Mouse (Mus musculus) hindbrain, embryonic 14.5 days (tissue): ENCODE results near the gene Gm21800. TPM values are rescaled to one million over a fixed set of nuclear protein-coding genes. Genes with fewer than 3 reads are reported as not detected.
"Not testable (repeated sequence)": the region's sequence is repeated elsewhere in the genome, so short reads cannot be mapped to it uniquely, and the experiment has no call there.

Experiments
- ATAC-seq: fragments of 200-750 bp; cut with Nextera tagmentation; 2 replicates; pipeline ENCODE4 v1.8.0; 2017; ENCODE audit warnings: moderate number of reproducible peaks, mild to moderate bottlenecking, moderate TSS enrichment, moderate library complexity; ENCODE audit not compliant: low FRiP score
- DNase-seq: peaks from one replicate; pipeline ENCODE4 v3.0.0-alpha.2; 2015; ENCODE audit warnings: low spot score
- H3K27ac ChIP-seq: fragments of 300-500 bp; sonication (generic); 2 replicates; pipeline ENCODE4 v1.5.1; 2014; ENCODE audit warnings: mild to moderate bottlenecking, moderate library complexity
- H3K27me3 ChIP-seq: fragments of 300-500 bp; sonication (generic); 2 replicates; pipeline ENCODE4 v1.6.1; 2014; ENCODE audit warnings: mild to moderate bottlenecking, low read length, mixed read lengths; ENCODE audit not compliant: control insufficient read depth, insufficient read depth
- H3K36me3 ChIP-seq: fragments of 300-500 bp; sonication (generic); replicated peaks from 2 replicates; pipeline ENCODE4 v1.6.1; 2014; ENCODE audit not compliant: control insufficient read depth, insufficient read depth
- H3K4me1 ChIP-seq: fragments of 300-500 bp; sonication (generic); replicated peaks from 2 replicates; pipeline ENCODE4 v1.6.1; 2014; ENCODE audit warnings: antibody characterized with exemption, low read length, mixed read lengths; ENCODE audit not compliant: control insufficient read depth, insufficient read depth
- H3K4me2 ChIP-seq: fragments of 300-500 bp; sonication (generic); replicated peaks from 2 replicates; pipeline ENCODE4 v1.6.1; 2014; ENCODE audit warnings: mild to moderate bottlenecking, moderate library complexity
- H3K4me3 ChIP-seq: fragments of 300-500 bp; sonication (generic); replicated peaks from 2 replicates; pipeline ENCODE4 v1.5.1; 2014; ENCODE audit warnings: mild to moderate bottlenecking, low read length
- H3K9ac ChIP-seq: fragments of 300-500 bp; sonication (generic); 2 replicates; pipeline ENCODE4 v1.6.1; 2014
- H3K9me3 ChIP-seq: fragments of 300-500 bp; sonication (generic); 2 replicates; pipeline ENCODE4 v1.6.1; 2016; ENCODE audit warnings: low read length; ENCODE audit not compliant: control insufficient read depth
- WGBS: fragments of 180-500 bp; shearing (Covaris S2); extraction: QIAGEN DNeasy Blood & Tissue Kit; methylation state at CpG from one replicate; pipeline ENCODE4 v1.1.7; 2014; 5-methylcytosine and 5-hydroxymethylcytosine counted together
- polyA plus RNA-seq: library from polyadenylated mRNA; unstranded; fragments of >200 nt; fragmentation: Nextera tagmentation; extraction: Ambion mirVana; gene quantifications from 2 replicates; pipeline ENCODE4 v1.2.1, GENCODE M21; 2014

The Gm21800 gene
- not detected in 2 replicates for polyA plus RNA-seq

DNA sequence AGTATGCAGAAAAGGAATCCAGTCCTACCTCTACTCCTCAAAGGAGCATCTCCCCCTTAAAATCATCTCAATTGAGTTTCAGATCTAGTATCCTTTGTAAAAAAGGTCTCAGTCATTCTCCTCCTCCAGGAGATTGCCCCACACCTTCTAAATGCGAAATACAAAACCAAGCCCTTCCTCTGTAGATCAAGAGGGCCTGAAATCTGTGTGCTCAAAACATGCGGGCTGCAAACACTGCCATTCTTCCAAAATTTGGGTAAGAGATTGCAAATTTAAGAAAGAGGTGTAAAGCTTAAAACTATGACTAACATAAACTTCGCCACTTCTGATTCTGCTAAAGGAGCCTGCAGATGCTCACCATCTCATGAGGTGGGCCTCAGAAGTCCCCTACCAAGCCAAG, at the start of gene Gm21800:
Gene Gm21800, plus strand, starts transcription at position 301 of the 400 bp plus-strand sequence.
- DNase-seq, H3K4me2 ChIP-seq, H3K4me1 ChIP-seq, H3K9me3 ChIP-seq, H3K36me3 ChIP-seq, H3K4me3 ChIP-seq, H3K27me3 ChIP-seq, H3K27ac ChIP-seq, H3K9ac ChIP-seq, ATAC-seq: not testable (repeated sequence)
- WGBS, result 73% methylated on average over 1 of the region's 3 CpGs
